14 mouse cellular contexts compared by ENCODE assay signal in genomic region chr4:138458171-138458570, GRCm38 (mm10). TPM values are rescaled to one million over a fixed set of nuclear protein-coding genes. Genes with fewer than 3 reads are reported as not detected.
DNase-seq lines count a peak whose midpoint lies in the region; ATAC-seq and TF ChIP-seq lines count a peak whose summit lies in the region.
"Had no signal": no experiment of that assay in that cellular context is flagged by ENCODE, and none has a peak within 500 bp of the region (broad histone marks: within the 10 kb centered on the region; RNA-seq: fewer than 3 reads in every experiment).

No protein-coding gene starts in this region.

- H3K4me3 ChIP-seq in layer of hippocampus, adult 2 months: peak overlapping the region; percentile 96
- H3K4me3 ChIP-seq in kidney, embryonic 16.5 days (ENCODE audit: low read length): no peak overlapping the region
- H3K4me3 ChIP-seq in neural tube, embryonic 13.5 days: no peak overlapping the region
- H3K4me3 ChIP-seq: embryonic facial prominence, embryonic 15.5 days; heart, embryonic 12.5 days had no signal

- no peak overlapping the region for H3K4me2 ChIP-seq in kidney, embryonic 16.5 days (replicated peaks; ENCODE audit: low read depth, low read length)
- peak overlapping the region; percentile 86 for H3K4me2 ChIP-seq in neural tube, embryonic 13.5 days
- H3K4me2 ChIP-seq: embryonic facial prominence, embryonic 15.5 days; heart, embryonic 12.5 days had no signal

- peak; percentile 46 to 49 for DNase-seq in cerebellum, postnatal 10 days
- DNase-seq in cerebellum, postnatal 25 days: no peak
- DNase-seq in layer of hippocampus, adult 2 months (ENCODE audit: low spot score in 2 of 2): no peak
- DNase-seq in layer of hippocampus, adult 18-20 months (ENCODE audit: low spot score in 2 of 2): no peak
- DNase-seq in lung, postnatal 36 days: no peak
- no peak for DNase-seq in urinary bladder, postnatal 14 days (ENCODE audit: low spot score)
- DNase-seq: heart, postnatal 4 days; thymus, postnatal 25 days had no signal

- ATAC-seq in kidney, embryonic 16.5 days (ENCODE audit: low FRiP score, low TSS enrichment): no peak
- ATAC-seq in neural tube, embryonic 13.5 days (ENCODE audit: low read depth): no peak
- ATAC-seq: Patski had no signal

- H3K36me3 ChIP-seq in kidney, embryonic 16.5 days (ENCODE audit: insufficient read depth, low read length): 0 out of 2 replicates have a peak, but pooled peaks cover 5% of the 10 kb centered on the region
- 0 out of 2 replicates have a peak, but pooled peaks cover 9% of the 10 kb centered on the region for H3K36me3 ChIP-seq in neural tube, embryonic 13.5 days
- H3K36me3 ChIP-seq: embryonic facial prominence, embryonic 15.5 days; heart, embryonic 12.5 days had no signal

- 77% methylated on average over 7 of the region's 7 CpGs for WGBS in kidney, embryonic 16.5 days
- WGBS in neural tube, embryonic 13.5 days: 86% methylated on average over 7 of the region's 7 CpGs

- H3K9me3 ChIP-seq in kidney, embryonic 16.5 days (ENCODE audit: low read length): no peaks in the 10 kb centered on the region
- no peaks in the 10 kb centered on the region for H3K9me3 ChIP-seq in neural tube, embryonic 13.5 days
- H3K9me3 ChIP-seq: embryonic facial prominence, embryonic 15.5 days; heart, embryonic 12.5 days had no signal

- H3K27ac ChIP-seq in layer of hippocampus, adult 2 months: peak overlapping the region; percentile 61
- peak overlapping the region; percentile 28; the same call in 1 of the 2 replicates for H3K27ac ChIP-seq in kidney, embryonic 16.5 days (ENCODE audit: low read length)
- H3K27ac ChIP-seq in neural tube, embryonic 13.5 days (replicated peaks): no peak overlapping the region
- H3K27ac ChIP-seq: embryonic facial prominence, embryonic 15.5 days; liver, embryonic 14.5 days had no signal

- no peak overlapping the region for H3K9ac ChIP-seq in kidney, embryonic 16.5 days (replicated peaks; ENCODE audit: low read length)
- H3K9ac ChIP-seq in neural tube, embryonic 13.5 days: no peak overlapping the region
- H3K9ac ChIP-seq: embryonic facial prominence, embryonic 15.5 days; heart, embryonic 12.5 days; liver, embryonic 14.5 days had no signal

- peaks cover 61% of the 10 kb centered on the region for H3K4me1 ChIP-seq in kidney, embryonic 16.5 days (ENCODE audit: insufficient read depth, low read length)
- H3K4me1 ChIP-seq in neural tube, embryonic 13.5 days (replicated peaks): peaks cover 80% of the 10 kb centered on the region

- no peak for TF ChIP-seq CTCF in layer of hippocampus, adult 2 months (conservative IDR thresholded peaks at IDR 0.05)

- no peaks in the 10 kb centered on the region for H3K27me3 ChIP-seq in kidney, embryonic 16.5 days (ENCODE audit: insufficient read depth, low read length)
- no peaks in the 10 kb centered on the region for H3K27me3 ChIP-seq in neural tube, embryonic 13.5 days
- H3K27me3 ChIP-seq: Patski had no signal

RNA-seq across cellular contexts. Expression of gene Camk2n1, which starts 4.1 kb away (rescaled TPM):
- 100 to 1,000 TPM; 378 to 385 TPM for total RNA-seq in layer of hippocampus, adult 2 months (2021)
- total RNA-seq in layer of hippocampus, adult 18-20 months (2021): 100 to 1,000 TPM; 405 to 413 TPM
- 6.2 and 6.4 TPM in 2 replicates for polyA plus RNA-seq in kidney, embryonic 16.5 days (2015; fragmentation: Nextera tagmentation; extraction: Ambion mirVana)
- 15.0 and 15.3 TPM in 2 replicates for polyA plus RNA-seq in neural tube, embryonic 13.5 days (2015; fragmentation: Nextera tagmentation; extraction: Ambion mirVana)

RNA-seq across cellular contexts. Expression of gene Mul1, which starts 23.7 kb away (rescaled TPM):
- total RNA-seq in layer of hippocampus, adult 2 months (2021): 10 to 100 TPM; 54.4 to 57.9 TPM
- total RNA-seq in layer of hippocampus, adult 18-20 months (2021): 10 to 100 TPM; 67.3 to 68.5 TPM
- polyA plus RNA-seq in kidney, embryonic 16.5 days (2015; fragmentation: Nextera tagmentation; extraction: Ambion mirVana): 21.5 and 22.4 TPM in 2 replicates
- polyA plus RNA-seq in neural tube, embryonic 13.5 days (2015; fragmentation: Nextera tagmentation; extraction: Ambion mirVana): 19.8 and 21.6 TPM in 2 replicates

Comparison
In these comparisons a context has a peak if more than half of its experiments do, and no peak if none do; other contexts are left out.
1. DNase-seq: peak in cerebellum, postnatal 10 days (2 of 2); none in cerebellum, postnatal 25 days (0 of 2), layer of hippocampus, adult 2 months (0 of 2), layer of hippocampus, adult 18-20 months (0 of 2), lung, postnatal 36 days (single experiment) and urinary bladder, postnatal 14 days (single experiment).